Mouse (Mus musculus): ENCODE results near the gene Hsd17b12.

GRCm38 (mm10) chr2:94179030-94179407, 21.3 kb upstream of the Hsd17b12 start:
- TF ChIP-seq CTCF (IDR thresholded peaks at IDR 0.05; ENCODE audit: control insufficient read depth, insufficient read depth, insufficient replicate concordance, low read depth, low read length) (no peak), POLR2A (IDR thresholded peaks at IDR 0.05; ENCODE audit: control insufficient read depth, low read depth, low read length) (no peak)

Measured in testis, adult 2 months (tissue).